Mouse (Mus musculus) thymus, postnatal 14 days (tissue): ENCODE data around the gene Nhp2.
"Not testable (repeated sequence)": the region's sequence is repeated elsewhere in the genome, so short reads cannot be mapped to it uniquely, and the experiment has no call there.

Experiments used
- DNase-seq: peaks from one replicate; pipeline ENCODE4 v3.0.0; 2021

Gene Nhp2

DNA sequence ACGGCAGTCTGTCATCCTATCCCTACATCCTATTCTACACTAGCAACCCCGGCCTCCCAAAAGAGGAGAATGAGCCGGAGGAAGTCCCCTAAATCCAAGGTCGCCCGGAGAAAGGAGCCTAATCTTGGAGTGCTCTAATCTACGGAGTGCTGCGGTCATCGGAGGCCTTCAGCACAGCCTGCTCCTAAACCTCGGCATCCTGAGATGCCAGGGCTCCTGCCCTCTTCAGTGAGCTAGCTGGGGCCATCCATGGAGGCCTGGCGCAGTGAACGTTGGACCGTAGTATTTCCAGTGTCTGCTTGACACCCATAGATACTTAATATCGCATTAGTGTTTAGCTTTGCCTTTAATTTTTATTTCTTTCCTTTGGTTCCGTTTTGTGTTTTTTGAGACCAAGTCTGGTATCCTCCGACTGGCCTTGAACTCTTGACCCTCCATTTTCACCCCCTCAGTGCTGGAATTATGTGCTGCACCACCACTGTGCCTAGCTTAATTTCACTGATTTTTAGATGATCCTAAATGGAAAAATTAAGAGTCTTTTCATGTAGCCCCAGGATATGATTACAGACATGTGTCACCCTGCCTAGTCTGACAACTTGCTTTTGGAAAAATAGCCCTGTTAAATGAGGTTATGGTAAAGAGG lies 12.3 kb upstream of the Nhp2 start:
- DNase-seq = no peak

DNA sequence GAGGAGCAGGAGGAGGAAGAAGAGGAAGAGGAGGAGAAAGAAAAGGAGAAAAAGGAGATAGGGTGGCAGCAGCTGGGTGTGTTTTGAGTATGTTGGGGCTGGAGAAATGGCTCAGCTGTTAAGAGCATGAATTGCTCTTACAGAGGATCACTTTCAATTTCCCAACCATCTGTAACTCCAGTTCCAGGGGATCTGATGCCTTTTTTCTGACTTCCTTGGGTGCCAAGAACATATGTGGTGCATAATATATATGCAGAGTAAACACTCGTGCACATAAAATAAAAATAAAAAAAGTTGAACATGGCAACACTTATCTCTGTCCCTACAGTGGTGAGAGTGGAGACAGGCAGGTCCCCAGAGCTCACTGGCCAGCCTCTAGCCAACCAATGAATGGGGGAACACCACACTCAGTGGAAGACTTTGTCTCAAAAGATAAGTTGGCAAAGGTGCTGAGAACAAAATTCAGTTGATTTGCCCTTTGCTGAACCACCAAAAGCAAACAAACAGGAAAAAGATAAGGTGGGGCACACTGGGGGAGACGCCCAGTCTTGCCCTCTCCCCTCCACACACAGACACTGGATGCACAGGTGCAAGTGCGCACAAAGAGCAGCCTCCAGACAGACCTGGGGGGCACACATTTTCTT lies 10.1 kb upstream of the Nhp2 start:
- peak; percentile 47 for DNase-seq

DNA sequence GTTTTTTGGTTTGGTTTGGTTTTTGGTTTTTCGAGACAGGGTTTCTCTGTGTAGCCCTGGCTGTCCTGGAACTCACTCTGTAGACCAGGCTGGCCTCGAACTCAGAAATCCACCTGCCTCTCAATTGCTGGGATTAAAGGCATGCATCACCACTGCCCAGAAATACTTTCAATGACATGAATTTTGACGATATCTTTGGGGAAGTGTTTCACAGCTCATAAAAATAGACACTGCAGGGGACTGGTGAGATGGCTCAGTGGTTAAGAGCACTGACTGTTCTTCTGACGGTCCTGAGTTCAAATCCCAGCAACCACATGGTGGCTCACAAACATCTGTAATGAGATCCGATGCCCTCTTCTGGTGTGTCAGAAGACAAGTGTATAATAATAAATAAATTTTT lies 9.6 kb upstream of the Nhp2 start:
- DNase-seq = not testable (repeated sequence)

DNA sequence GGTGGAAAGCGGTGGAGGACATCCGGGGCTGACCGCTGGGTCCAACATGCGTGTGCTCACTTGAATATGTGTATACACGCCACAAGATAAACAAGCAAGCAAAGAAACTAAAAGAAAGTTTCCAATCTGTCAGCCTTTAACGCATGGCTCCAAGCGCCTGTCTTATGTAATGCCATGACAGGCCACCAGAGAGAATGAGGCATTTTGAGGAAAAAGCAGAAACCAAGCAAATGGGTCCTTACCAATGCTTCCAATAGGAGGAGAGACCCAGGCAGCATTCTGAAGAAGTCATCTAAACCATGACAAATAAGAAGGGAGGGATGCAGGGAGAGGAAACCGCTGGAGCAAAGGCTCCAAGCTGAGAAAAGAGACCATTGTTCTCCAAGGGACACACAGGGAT lies 5.3 kb upstream of the Nhp2 start:
- no peak for DNase-seq

DNA sequence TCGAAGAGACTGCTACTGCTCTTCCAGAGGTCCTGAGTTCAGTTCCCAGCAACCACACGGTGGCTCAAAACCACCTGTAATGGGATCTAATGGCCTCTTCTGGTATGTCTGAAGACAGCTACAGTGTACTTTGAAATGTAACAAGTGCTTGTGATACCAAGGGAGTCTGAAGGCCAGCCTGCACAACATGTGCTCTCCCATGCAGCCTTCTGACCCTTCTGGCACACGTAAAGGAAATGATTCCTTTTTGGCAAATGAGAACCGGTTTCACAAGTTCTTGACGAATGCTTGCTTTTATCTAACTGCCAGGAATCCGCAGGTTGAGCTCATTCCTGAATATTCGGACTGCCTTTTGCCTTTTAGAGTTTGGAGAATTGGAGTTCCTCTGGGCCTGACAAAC lies 4.4 kb upstream of the Nhp2 start:
- DNase-seq = no peak

DNA sequence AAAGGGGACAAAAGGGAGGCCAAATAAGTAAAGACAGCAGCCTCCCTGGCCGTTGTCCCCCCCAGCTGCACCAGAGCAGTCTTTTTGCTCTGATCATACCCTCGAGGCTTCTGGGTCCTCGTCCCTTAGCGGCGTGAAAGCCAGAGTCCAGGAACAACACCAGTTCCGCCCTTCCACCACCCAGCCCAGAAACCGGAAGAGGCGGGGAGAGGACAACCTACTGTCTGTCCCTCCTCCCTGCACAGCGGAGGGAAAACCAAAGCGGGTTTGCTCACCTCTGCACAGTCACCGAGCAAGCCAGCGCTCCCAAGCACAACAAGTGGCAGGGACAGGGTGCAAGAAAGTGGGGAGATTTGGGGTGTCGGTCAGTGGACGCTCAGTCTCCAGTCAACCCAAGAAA lies 3.9 kb upstream of the Nhp2 start:
- peak; percentile 75 for DNase-seq

DNA sequence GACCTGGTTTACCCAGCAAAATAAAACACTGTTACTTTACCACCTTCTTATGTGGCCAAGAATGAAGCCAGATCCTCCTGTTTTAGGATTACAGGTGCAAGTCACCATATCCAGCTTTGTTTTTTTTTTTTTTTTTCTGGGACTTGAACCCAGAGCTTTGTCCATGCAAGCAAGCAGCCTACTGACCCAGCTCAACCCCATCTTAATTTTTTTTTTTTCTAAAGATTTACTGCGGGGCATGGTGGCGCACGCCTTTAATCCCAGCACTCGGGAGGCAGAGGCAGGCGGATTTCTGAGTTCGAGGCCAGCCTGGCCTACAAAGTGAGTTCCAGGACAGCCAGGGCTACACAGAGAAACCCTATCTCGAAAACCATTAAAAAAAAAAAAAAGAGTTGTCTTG lies 3.4 kb upstream of the Nhp2 start:
- DNase-seq = not testable (repeated sequence)

DNA sequence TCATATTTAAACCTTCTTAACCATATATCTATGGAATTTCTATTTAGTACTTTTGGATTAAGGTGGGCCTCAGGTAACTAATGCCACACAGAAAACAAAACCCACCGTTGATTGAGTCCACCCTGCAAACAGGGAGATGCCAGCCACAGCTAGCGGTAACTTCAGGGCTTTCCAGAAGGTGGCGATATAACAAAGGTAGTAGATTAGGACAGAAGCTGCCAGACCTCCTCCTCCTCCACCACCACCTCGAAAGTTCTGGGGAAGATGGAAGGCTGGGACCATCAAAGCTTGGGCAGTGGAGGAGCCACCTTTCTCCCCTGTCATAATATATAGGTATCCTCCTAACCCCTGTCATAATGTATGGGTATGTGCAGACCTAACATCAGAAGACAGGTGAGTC lies 1.8 kb upstream of the Nhp2 start:
- DNase-seq = peak; percentile 85

DNA sequence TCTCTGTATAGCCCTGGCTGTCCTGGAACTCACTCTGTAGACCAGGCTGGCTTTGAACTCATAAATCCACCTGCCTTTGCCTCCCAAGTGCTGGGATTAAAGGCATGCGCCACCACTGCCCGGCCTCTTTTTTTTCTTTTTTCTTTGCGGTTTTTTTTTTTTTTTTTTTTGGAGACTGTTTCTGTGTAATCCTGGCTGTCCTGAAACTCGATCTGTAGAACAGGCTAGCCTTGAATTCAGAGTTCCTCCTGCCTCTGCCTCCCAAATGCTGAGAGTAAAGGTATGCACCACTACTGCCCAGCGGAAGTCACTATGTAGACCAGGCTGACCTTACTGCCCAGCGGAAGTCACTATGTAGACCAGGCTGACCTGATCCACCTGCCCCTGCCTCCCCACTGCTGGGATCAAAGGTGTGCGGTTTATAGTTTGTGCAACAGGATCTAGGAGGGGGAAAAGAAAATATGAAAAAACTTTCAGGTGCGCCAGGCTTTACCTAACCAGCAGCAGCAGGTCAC lies 584 bp upstream of the Nhp2 start:
- no peak for DNase-seq

DNA sequence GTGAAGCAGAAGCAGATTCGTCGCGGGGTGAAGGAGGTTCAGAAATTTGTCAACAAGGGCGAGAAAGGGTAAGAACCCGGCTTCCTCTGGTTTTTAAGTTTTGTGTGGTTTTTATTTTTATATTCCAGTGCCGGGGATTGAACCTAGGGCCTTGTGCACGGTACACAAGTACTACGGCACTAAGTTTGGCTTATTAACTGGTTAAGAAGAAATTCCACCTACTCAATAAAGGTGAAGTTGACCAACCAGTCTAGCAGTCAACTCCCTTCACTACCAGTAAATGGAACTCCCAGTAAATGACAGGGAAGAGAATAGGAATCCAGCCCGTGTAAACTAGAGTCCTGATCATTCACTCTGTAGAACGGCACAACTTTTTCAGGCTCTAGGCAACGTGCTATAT lies 549 bp downstream of the Nhp2 start:
- no peak for DNase-seq

DNA sequence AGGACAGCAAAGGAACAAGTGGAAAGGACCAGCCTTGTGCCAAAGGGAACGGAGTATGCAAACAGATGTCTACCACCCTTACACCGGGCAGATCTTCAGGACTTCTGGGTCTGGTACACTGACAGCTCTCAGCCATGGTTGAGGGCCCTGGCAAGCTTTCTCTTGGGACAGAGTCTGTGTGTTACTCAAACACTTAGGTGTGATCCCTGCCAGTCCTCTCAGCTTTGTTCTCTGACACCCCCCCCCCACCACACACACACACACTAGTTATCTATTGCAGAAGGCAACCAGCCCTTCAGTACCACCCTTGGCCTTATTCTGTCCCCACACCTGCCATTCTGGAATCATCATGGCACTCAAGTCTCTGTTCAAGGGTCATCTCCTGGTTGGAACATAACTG lies 2.2 kb downstream of the Nhp2 start:
- no peak for DNase-seq

DNA sequence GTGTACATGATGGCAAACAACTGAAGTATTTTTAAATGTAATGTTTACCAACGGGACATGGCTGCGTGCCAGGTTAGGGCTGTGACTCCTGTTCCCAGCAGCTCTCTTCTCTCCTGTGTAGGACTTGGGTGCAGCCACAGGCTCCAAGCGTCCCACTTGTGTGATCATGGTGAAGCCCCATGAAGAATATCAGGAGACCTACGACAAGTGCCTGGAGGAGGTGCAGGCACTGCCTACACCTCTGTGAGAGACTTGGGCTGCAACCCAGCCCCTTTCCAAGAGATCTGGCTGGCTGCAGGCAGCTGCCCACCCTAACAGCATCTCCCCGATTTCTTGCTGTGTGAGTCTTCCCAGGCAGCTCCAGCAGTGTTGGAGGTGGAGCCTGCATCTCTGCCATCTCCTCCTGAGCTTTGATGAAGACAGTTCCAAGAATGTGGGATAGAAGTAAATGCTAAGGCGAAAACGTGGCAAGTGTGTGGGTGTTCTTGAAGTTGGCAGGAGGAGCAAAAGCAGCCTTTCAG lies 3.5 kb downstream of the Nhp2 start:
- no peak for DNase-seq

DNA sequence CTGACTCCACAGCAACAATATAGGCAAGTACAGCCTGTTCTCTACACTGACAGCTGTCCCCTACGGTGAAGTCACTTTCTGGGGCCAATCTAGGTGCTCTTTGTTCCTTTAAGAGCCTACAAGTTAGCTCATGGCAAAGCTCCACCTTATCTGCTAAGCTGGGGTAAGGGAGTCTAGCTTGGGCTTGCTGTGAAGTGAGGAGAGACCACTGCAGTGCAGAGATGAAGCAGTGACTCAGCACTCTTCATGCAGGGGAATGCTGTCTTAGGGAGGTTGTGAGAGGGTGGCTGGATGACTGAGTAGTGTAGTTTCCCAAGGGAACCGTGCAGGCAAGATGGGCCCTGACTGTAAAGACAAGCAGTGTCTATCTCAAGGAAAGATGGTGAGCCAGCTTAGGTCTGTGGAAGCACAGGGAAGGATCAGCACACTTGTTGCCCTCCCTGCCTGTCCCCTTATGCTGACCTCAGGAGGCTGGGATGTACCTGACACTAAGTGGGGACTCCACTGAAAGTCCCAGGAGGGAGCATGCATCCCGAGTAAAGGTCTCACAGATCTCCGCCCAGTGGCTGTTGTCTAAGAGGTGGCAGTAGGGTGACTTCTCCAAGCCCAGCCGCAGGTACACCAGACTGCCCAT lies 5.8 kb downstream of the Nhp2 start:
- no peak for DNase-seq

DNA sequence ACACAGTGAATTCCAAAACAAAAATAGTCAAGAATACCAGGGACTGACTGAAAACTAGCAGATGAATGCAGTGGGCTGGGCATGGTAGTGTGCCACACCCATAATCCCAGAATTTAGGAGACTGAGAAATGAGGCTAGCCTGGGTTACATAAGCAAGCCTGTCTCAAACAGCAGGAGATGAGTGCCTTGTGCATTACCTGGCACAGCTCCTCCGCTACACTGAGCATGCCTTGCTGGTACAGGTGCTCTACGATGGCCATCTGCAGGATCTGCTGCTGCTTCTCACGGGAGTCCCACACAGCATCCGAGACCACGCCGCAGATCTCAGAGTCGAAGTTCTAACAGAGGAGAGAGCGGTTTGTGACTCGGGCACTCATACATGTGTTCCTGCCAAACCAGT lies 7.9 kb downstream of the Nhp2 start:
- DNase-seq = no peak

DNA sequence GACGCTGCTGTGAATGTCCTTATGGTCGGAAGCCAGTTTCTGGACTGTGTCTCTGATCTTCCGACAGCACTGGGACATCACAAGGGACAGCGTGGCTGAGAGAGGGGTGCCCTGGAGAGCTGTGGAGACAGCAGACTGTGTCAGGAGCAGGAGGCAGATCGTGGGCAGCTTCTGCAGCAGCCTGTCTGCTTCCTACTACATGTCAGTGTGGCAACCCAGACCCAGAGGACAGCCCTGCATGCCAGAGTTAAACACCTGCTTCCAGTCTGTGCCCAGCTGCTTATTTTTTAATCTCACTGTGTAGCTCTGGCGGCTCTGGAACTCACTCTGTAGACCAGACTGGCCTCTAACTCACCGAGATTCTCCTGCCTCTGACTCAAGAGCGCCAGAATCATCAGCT lies 8.4 kb downstream of the Nhp2 start:
- DNase-seq = no peak

DNA sequence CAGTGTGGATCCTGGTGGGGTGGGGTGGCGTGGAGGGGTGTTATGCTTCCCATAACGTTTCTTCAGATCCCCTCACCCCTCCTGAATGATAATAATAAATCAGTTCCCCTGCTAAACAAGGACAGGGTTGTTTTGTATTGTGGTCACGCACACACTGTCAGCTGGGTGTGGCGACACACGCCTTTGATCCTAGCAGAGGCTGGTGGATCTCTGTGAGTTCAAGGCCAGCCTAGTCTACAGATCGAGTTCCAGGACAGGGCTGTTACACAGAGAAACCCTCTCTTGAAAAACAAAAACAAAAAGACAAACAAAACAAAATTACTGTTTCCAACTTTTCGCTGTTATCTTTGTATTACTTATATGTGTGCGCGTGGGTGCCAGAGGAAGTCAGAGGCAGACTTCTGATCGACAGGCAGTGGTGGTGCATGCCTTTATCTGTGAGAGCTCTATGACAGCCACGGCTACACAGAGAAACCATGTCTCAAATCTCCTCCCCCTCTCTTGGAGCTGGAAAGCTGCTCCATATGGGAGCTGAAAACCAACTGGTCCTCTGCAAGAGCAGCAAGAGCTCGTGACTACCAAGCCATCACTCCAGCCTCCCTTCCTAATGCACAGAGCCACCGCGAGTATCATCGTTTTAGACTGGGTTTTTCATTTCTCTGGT lies 10.2 kb downstream of the Nhp2 start:
- no peak for DNase-seq

DNA sequence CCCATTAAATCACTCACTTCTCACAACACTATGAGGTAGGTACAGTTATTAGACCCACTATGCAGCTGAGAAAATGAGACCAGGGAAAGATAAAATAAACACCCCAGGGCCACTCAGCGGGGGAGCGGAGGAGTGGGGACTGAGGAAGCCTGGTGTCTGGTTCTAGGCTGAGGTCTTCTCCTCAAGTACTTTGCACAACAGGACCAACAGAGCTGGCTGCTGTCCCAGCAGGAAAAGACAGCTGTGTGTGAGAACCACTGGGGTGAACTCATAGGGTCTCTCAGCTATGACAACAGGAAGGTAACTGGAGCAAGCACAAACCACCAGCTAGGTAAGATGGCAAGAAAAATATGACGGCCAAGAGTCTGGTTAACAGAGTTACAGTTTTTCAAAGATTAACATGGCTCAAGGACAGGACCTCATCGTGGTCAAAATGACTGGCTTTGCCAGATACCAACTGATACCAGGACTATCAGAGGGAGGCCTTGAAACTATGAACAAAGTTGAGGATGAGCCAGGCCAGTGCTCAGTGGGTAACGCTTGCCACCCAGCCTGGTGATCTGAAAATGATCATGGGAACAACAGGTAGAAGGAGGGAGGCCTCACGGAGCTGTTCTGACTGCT lies 12.7 kb downstream of the Nhp2 start:
- DNase-seq = no peak

DNA sequence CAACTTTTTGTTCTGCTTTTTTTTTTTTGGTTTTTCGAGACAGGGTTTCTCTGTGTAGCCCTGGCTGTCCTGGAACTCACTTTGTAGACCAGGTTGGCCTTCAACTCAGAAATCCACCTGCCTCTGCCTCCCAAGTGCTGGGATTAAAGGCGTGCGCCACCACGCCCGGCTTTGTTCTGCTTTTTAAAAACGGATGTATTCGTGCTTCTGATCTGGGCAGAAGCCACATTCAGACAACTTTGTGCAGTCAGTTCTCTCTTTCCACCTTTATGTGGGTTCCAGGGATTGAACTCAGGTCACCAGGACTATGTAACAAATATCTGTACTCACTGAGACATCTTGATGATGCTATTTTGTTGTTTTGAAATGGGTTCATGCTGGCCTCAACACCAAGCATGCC lies 13.7 kb downstream of the Nhp2 start:
- DNase-seq = not testable (repeated sequence)

DNA sequence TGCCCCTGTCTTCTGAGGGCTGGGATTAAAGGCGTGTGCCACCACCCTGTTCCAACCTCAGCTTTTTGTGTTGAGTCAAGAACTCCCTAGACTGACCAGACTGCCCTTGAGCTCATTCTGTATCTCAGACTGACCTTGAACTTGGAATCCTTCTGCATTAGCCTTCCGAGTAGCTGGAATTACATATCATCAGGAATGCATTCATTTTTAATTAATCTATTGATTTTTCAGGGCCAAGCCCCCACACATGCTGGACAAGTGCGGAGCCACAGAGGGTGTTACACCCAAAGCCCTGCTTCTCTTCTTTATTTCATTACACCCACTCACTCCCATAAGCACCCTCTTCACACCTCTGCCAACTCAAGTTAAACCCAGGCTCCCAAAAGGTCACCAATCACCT lies 14.2 kb downstream of the Nhp2 start:
- DNase-seq = no peak

DNA sequence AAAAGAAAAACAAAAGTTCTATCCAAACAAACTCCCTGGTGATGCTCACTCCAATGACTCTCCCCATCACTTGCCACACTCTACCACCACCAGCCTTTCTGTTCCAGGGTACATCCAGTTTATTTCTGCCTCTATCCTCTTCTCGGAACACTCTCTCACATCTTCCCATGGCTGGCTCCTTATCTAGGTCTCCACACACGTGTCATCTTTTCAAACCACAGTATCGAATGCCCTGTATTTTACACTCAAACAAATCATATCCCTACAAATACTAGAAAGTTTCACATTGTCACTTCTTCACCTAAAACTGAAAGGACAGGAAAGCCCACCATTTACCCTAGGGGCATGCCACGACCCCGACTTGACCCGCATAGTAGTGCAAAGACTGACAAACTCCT lies 15.6 kb downstream of the Nhp2 start:
- no peak for DNase-seq

DNA sequence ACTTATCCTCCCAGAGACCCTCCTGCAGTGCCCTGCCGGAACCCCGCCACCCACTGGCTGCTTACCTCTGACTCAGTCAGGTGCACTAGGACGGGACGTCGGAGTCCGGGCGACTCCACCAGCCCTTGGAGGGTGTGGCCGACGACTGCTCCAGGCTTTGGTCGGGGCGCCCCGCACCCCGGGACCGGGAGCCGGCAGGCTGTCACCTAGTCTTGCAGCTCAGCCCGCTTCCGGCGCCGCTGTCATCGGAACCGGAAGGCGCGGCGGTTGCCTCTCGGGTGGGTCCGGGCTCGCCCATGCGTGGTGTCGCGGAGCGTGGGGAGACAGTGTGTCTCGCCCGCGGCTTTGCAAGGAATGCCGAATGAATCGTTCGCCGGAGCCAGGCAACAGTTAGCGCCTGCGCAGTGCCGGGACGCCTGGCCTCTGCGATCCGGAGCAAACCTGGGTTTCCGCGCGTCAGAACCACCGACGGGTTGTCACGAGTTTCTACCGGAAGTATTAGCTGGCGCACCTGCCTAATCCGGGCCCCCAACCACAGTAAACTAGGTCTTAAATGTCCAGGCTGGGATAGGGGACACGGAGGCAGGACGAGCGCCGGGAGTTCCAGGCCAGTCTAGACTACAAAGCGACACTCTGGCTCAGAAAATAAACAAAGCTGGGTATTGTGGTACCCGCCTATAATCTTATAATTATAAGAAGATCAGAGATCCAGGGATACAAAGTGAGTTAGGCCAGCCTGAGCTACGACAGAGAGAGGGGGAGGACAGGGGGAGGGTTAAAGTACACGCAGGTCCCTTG lies 16.2 kb downstream of the Nhp2 start, which contains the start of gene Rmnd5b:
Gene Rmnd5b (minus strand): TSS at position 372 of the 798 bp plus-strand sequence.
- peak; percentile 88 for DNase-seq

DNA sequence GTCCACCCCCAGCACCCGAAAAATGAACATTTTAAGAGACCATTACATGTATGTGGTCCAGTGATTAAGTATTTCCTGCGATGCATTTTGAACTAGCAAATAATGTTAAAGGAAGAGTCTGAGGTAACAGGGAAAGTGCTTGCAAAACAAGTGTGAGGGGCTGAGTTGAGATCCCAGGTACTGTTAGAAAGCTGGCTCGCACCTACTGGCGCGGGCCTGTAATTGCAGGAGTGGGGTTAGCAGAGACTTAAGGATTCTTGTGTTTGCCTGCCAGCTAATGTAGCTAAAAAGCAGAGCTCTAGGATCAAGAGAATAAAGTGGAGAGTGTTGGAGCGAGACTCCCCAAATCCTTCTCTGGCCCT lies 16.8 kb downstream of the Nhp2 start:
- DNase-seq = peak; percentile 86
